Mouse (Mus musculus): ENCODE measurements around the gene L1td1. TPM values are rescaled to one million over a fixed set of nuclear protein-coding genes. Genes with fewer than 3 reads are reported as not detected.
A peak's percentile ranks its signal among the peaks of the same experiment; 100 is the strongest.

The L1td1 gene
- polyA plus RNA-seq, 1 experiment: 0.02 TPM

DNA sequence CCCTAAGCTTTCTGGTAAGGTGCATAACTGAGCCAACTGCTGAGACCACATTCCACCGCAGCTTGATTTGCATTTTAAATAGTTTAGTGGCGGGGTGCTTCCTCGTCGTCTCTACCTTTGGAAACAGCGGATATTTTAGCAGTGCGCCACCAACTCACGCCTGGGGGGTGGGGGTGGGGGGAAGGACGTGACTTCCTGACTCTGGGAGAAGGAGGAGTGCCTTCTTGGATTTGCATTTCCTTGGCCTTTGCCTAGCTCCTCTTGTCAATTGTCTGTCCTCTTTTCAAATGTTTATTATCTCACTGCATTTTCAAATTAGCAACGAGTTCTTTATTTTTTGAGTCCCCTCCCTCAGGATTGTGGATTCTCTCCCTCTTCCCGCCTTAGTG lies 1.4 kb downstream of the L1td1 start:
- TF ChIP-seq POLR2A (IDR thresholded peaks at IDR 0.05; ENCODE audit: extremely low read depth, insufficient read depth, low read length): no peak
- TF ChIP-seq CTCF (IDR thresholded peaks at IDR 0.05; ENCODE audit: extremely low read depth, insufficient read depth, low read length): no peak
- no peak overlapping the region for H3K27ac ChIP-seq (ENCODE audit: insufficient read depth, low read length)
- H3K4me3 ChIP-seq (ENCODE audit: insufficient read depth, low read length): no peak overlapping the region
- H3K4me1 ChIP-seq (ENCODE audit: control insufficient read depth, insufficient read depth, low read length): no peaks in the 10 kb centered on the region

DNA sequence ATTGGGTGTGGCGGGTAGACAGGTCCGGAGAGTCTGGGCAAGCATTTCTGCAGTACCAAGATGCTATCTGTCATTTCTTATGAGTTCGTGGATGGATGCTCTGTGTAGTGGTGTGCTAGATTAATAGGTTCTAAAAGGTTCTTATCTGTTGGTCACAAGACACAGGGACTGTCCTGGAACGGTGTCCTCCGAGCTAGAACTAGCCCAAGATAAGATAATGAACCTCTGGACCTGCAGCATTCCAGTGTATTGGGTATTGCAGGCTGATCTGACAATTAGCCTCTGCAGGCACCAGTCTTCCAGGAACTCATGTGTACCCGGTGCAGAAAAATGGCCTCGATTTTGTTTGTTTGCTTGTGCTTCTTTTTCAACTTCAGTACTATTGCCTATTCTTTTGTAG lies 2.2 kb downstream of the L1td1 start:
- Histone ChIP-seq H3K4me1 (ENCODE audit: control insufficient read depth, insufficient read depth, low read length) (no peaks in the 10 kb centered on the region), H3K27ac (ENCODE audit: insufficient read depth, low read length) (no peak overlapping the region), H3K4me3 (ENCODE audit: insufficient read depth, low read length) (no peak overlapping the region)
- no peak for TF ChIP-seq POLR2A (IDR thresholded peaks at IDR 0.05; ENCODE audit: extremely low read depth, insufficient read depth, low read length)
- no peak for TF ChIP-seq CTCF (IDR thresholded peaks at IDR 0.05; ENCODE audit: extremely low read depth, insufficient read depth, low read length)

DNA sequence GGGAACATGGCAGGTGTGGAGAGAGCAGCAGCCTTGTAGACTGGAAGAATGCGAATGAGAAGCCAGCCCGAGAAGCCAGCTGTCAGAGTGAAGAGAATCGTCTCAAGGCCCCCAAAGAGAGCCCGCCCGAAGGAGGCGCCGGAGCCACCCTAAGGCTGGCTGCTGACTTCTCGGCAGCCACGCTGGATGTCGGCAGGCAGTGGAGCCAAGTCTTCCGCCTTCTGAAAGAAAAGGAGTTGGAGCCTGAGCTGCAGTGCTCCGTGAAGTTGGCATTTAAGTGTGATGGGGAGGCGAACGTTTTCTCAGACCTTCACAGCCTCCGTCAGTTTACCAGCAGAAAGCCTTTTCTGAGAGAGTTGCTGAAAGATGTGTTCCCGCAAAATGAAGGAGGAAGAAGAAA lies 7.1 kb downstream of the L1td1 start:
- Histone ChIP-seq H3K4me3 (ENCODE audit: insufficient read depth, low read length) (no peak overlapping the region), H3K27ac (ENCODE audit: insufficient read depth, low read length) (no peak overlapping the region), H3K4me1 (ENCODE audit: control insufficient read depth, insufficient read depth, low read length) (no peaks in the 10 kb centered on the region)
- TF ChIP-seq POLR2A (IDR thresholded peaks at IDR 0.05; ENCODE audit: extremely low read depth, insufficient read depth, low read length) (no peak), CTCF (IDR thresholded peaks at IDR 0.05; ENCODE audit: extremely low read depth, insufficient read depth, low read length) (no peak)

DNA sequence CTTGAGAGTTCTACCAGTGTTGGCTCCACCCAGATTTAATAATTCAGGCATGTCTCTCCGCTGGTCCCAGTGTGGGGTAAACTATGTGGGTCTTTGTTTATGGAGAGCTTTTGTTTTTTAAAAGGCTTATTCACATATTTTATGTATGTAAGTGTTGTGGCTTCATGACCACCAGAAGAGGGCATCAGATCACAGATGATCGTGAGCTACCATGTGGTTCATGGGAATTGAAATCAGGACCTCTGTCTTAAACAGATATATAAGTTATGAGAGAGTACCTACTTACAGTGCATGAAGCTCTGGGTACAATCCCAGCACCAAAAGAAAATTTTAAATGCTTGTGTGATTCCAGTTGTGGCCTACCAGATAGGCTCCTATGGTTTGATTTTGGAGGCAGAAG lies 13.2 kb downstream of the L1td1 start:
- H3K27ac ChIP-seq (ENCODE audit: insufficient read depth, low read length): no peak overlapping the region
- H3K4me1 ChIP-seq (ENCODE audit: control insufficient read depth, insufficient read depth, low read length): no peaks in the 10 kb centered on the region
- H3K4me3 ChIP-seq (ENCODE audit: insufficient read depth, low read length): no peak overlapping the region
- TF ChIP-seq CTCF (IDR thresholded peaks at IDR 0.05; ENCODE audit: extremely low read depth, insufficient read depth, low read length): peak; percentile 48; the same call in 1 of the 2 replicates
- TF ChIP-seq POLR2A (IDR thresholded peaks at IDR 0.05; ENCODE audit: extremely low read depth, insufficient read depth, low read length): no peak

DNA sequence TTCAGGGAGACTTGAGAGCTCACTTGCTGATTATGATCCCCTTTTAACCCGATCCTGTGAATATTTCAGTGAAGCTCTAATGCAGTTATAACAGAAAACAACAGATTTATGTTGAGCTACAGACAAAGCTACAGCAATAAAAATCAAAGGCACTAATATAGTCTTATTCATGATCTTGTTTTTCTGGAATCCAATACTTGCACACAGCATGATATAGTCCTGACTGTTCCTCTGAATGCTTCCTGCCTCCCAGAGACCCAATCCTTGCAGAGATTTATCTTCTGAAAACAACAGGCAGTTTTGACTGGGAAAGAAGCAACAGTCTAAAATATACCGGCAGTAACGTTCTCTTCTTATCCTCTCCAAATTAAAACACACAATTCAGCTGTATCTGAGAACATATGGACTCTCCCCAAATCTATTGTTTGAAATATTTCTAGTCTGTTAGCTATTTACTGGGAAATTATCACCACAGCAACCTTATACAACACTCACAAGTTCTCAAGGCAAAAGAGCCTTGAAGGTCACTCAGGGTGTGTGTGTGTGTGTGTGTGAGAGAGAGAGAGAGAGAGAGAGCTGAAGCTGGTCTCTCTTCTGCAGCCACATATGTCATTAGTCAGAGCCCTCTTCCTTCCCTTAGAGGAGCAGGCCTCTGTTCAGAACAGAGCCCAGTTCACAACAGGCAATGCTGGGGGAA lies 16.8 kb downstream of the L1td1 start:
- no peaks in the 10 kb centered on the region for H3K4me1 ChIP-seq (ENCODE audit: control insufficient read depth, insufficient read depth, low read length)
- no peak overlapping the region for H3K4me3 ChIP-seq (ENCODE audit: insufficient read depth, low read length)
- no peak overlapping the region for H3K27ac ChIP-seq (ENCODE audit: insufficient read depth, low read length)
- TF ChIP-seq POLR2A (IDR thresholded peaks at IDR 0.05; ENCODE audit: extremely low read depth, insufficient read depth, low read length) (no peak), CTCF (IDR thresholded peaks at IDR 0.05; ENCODE audit: extremely low read depth, insufficient read depth, low read length) (no peak)

DNA sequence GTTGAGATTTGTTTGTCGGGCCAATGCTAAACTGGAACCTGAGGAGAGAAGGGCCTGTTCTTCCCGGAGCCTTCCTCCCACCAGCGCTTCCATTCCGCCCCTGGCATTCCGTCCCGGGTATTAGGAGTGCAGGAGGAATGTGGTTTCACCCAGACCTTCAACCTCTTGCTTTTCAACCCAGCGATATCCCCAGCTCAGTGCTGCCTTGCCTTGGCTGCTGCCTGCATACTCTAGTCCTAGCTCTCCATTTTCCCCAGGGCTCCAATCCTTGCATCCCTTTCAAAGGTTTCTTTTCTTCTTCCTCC lies 17.3 kb downstream of the L1td1 start:
- no peak overlapping the region for H3K27ac ChIP-seq (ENCODE audit: insufficient read depth, low read length)
- TF ChIP-seq POLR2A (IDR thresholded peaks at IDR 0.05; ENCODE audit: extremely low read depth, insufficient read depth, low read length): no peak
- TF ChIP-seq CTCF (IDR thresholded peaks at IDR 0.05; ENCODE audit: extremely low read depth, insufficient read depth, low read length): no peak
- H3K4me3 ChIP-seq (ENCODE audit: insufficient read depth, low read length): no peak overlapping the region
- H3K4me1 ChIP-seq (ENCODE audit: control insufficient read depth, insufficient read depth, low read length): no peaks in the 10 kb centered on the region

DNA sequence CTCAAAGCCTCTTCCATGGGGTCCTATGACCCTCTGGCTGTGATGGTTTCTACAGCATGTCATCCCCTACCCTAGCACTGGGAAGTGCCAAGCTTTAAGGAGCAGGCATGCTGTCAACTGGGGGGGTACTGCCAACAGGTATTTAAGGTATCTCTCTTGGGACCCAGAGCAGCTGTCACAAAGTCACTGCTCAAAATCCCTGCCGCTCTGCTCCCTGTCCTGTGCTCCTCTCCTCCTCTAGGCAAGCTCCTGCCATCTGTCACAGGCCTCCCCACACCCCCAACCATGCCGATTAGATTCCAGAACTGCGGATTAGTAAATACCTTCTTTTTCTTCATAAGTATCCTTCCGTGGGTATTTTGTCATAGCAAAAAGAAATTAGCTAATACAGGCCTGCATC lies 27.9 kb downstream of the L1td1 start:
- TF ChIP-seq POLR2A (IDR thresholded peaks at IDR 0.05; ENCODE audit: extremely low read depth, insufficient read depth, low read length) (no peak), CTCF (IDR thresholded peaks at IDR 0.05; ENCODE audit: extremely low read depth, insufficient read depth, low read length) (no peak)
- no peaks in the 10 kb centered on the region for H3K4me1 ChIP-seq (ENCODE audit: control insufficient read depth, insufficient read depth, low read length)
- H3K4me3 ChIP-seq (ENCODE audit: insufficient read depth, low read length): no peak overlapping the region

DNA sequence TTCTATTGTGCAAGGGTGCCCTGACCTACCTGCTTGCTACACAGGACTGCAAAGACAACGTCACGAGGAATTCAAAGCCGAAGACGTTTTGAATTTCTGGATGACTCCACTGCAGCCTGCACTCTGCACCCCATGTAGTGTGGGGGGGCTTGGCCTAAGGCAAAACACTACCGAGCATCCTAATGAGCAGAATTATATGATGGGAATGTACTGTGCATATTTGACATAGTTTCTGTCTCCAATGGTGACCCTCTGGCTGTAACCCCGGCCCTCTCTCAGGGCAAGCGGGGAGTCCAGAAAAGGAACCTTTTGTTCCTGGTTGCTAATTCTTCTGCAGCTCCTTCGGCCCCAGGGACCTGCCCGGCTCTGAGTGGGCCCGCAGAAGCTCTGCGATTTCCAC lies 29.6 kb downstream of the L1td1 start:
- Histone ChIP-seq H3K4me1 (ENCODE audit: control insufficient read depth, insufficient read depth, low read length) (no peaks in the 10 kb centered on the region), H3K27ac (ENCODE audit: insufficient read depth, low read length) (no peak overlapping the region), H3K4me3 (ENCODE audit: insufficient read depth, low read length) (no peak overlapping the region)
- TF ChIP-seq POLR2A (IDR thresholded peaks at IDR 0.05; ENCODE audit: extremely low read depth, insufficient read depth, low read length) (no peak), CTCF (IDR thresholded peaks at IDR 0.05; ENCODE audit: extremely low read depth, insufficient read depth, low read length) (no peak)

More for the DNA sequence above, 27.9 kb downstream of the L1td1 start:
- no peak overlapping the region for H3K27ac ChIP-seq (ENCODE audit: insufficient read depth, low read length)

DNA sequence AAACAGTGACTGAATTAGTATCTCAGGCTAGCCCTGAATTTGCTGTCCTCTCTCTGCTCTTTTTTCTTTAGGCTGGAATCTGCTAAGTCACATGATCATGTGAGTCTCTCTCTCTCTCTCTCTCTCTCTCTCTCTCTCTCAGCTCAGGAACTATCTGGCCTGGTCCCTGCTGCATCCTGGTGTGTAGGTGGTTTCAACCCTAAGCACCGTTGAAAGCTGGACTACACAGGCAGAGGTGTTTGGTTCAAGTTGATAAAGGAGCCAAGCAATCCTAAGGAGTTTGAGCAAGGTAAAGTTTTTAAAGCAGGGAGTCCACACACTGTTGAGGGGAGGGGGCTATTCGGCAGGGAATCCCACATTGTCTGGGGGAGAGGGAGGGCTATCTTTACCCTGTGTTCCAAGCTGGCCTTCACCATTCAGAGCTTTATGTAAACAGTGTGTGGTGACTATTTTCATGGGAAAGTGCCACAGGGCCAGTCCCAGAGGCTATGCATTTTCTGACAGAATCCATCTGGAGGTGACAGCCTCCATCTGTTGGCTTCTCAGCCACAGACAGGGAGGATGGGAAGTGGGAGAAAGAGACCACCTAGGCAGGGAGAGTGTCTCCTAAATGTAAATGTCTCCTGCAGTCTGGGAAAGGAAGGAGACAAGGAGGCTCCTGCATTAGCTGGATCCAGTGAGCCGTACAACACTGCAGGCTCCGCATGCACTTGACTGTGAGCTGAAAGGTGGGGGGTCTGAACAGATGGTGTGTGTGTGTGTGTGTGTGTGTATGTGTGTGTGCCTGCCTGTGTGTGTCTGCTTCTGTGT lies 31.7 kb downstream of the L1td1 start:
- Histone ChIP-seq H3K4me3 (ENCODE audit: insufficient read depth, low read length) (no peak overlapping the region), H3K4me1 (ENCODE audit: control insufficient read depth, insufficient read depth, low read length) (no peaks in the 10 kb centered on the region), H3K27ac (ENCODE audit: insufficient read depth, low read length) (no peak overlapping the region)
- TF ChIP-seq POLR2A (IDR thresholded peaks at IDR 0.05; ENCODE audit: extremely low read depth, insufficient read depth, low read length) (no peak), CTCF (IDR thresholded peaks at IDR 0.05; ENCODE audit: extremely low read depth, insufficient read depth, low read length) (no peak)
